Mouse (Mus musculus) embryonic facial prominence, embryonic 15.5 days (tissue): ENCODE data around the gene Ogfrl1. TPM values are rescaled to one million over a fixed set of nuclear protein-coding genes. Genes with fewer than 3 reads are reported as not detected.

ENCODE experiments used
- ATAC-seq: fragments of 200-750 bp; cut with Nextera tagmentation; 2 replicates; pipeline ENCODE4 v1.8.0; 2017; ENCODE audit warnings: low read depth, moderate TSS enrichment; ENCODE audit not compliant: insufficient number of reproducible peaks, low FRiP score, low TSS enrichment
- H3K27ac ChIP-seq: fragments of 300-500 bp; sonication (generic); replicated peaks from 2 replicates; pipeline ENCODE4 v1.5.1; 2015; ENCODE audit warnings: mild to moderate bottlenecking, inconsistent platforms
- H3K27me3 ChIP-seq: fragments of 300-500 bp; sonication (generic); 2 replicates; pipeline ENCODE4 v1.6.1; 2015; ENCODE audit warnings: inconsistent platforms
- H3K36me3 ChIP-seq: fragments of 300-500 bp; sonication (generic); 2 replicates; pipeline ENCODE4 v1.6.1; 2015; ENCODE audit warnings: mild to moderate bottlenecking, inconsistent platforms
- H3K4me1 ChIP-seq: fragments of 300-500 bp; sonication (generic); 2 replicates; pipeline ENCODE4 v1.6.1; 2015; ENCODE audit warnings: inconsistent platforms
- H3K4me2 ChIP-seq: fragments of 300-500 bp; sonication (generic); replicated peaks from 2 replicates; pipeline ENCODE4 v1.6.1; 2015; ENCODE audit warnings: mild to moderate bottlenecking, inconsistent platforms
- H3K4me3 ChIP-seq: fragments of 300-500 bp; sonication (generic); replicated peaks from 2 replicates; pipeline ENCODE4 v1.5.1; 2015; ENCODE audit warnings: mild to moderate bottlenecking, inconsistent platforms
- H3K9ac ChIP-seq: fragments of 300-500 bp; sonication (generic); 2 replicates; pipeline ENCODE4 v1.6.1; 2015; ENCODE audit warnings: inconsistent platforms
- H3K9me3 ChIP-seq: fragments of 300-500 bp; sonication (generic); replicated peaks from 2 replicates; pipeline ENCODE4 v1.6.1; 2016; ENCODE audit warnings: inconsistent platforms
- WGBS: fragments of 180-500 bp; shearing (Covaris S2); methylation state at CpG from one replicate; pipeline ENCODE4 v1.1.7; 2015; 5-methylcytosine and 5-hydroxymethylcytosine counted together
- polyA plus RNA-seq: library from polyadenylated mRNA; unstranded; fragments of >200 nt; fragmentation: Nextera tagmentation; extraction: Ambion mirVana; gene quantifications from 2 replicates; pipeline ENCODE4 v1.2.1, GENCODE M21; 2015

Ogfrl1 gene
- polyA plus RNA-seq, 1 experiment from 2014 or later, result 9.6 TPM

DNA sequence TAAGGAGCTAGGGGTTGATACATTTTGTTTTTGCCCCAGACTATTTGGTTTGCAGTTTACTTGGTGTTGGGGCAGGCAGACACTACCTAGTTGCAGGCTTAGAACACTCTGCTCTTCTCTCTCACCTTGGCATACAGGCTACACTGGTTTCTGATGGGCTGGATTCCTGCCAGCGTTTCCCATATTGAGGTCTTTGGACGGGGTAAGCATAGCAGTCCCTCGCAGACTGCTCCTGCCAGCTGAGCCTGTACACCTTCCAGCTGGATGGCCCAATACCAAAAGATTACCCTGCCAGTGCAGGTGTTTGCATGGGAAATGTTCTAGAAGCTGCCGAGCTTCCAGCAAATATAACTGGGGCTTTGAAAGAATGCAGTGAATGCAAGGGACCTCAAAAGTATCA is 45.8 kb downstream of the Ogfrl1 start:
- no peak overlapping the region for H3K4me3 ChIP-seq
- no peaks in the 10 kb centered on the region for H3K27me3 ChIP-seq
- no peaks in the 10 kb centered on the region for H3K36me3 ChIP-seq
- H3K4me2 ChIP-seq, result no peak overlapping the region
- no peak overlapping the region for H3K27ac ChIP-seq
- H3K9ac ChIP-seq, result no peak overlapping the region
- no peaks in the 10 kb centered on the region for H3K4me1 ChIP-seq
- no peak for ATAC-seq
- H3K9me3 ChIP-seq, result no peaks in the 10 kb centered on the region
- 58% methylated on average over 4 of the region's 4 CpGs for WGBS

GRCm38 (mm10) chr1:23345633-23346032 is 51.9 kb downstream of the Ogfrl1 start:
- WGBS, result 76% methylated on average over 3 of the region's 3 CpGs
- Histone ChIP-seq H3K27ac (no peak overlapping the region), H3K27me3 (no peaks in the 10 kb centered on the region), H3K4me1 (no peaks in the 10 kb centered on the region), H3K4me2 (no peak overlapping the region), H3K9ac (no peak overlapping the region), H3K36me3 (no peaks in the 10 kb centered on the region), H3K4me3 (no peak overlapping the region), H3K9me3 (no peaks in the 10 kb centered on the region)
- no peak for ATAC-seq

DNA sequence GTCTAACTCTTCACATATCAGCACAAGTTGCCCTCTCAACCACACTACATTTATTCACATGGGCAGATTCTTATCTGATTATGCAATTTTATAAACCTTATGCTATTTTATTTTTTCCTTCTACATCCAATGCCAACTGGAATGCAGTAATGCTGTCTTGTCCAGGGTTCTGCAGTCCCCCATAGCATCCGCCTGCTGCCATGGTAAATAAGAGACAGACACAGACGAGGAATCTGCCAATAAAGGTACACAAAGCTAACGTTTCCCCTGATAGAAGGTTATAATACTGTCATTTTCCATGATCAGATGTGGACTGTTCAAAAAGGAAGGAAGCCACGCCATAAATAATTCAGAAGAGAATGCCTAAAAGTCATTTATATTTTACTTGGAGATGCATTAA is 54.7 kb downstream of the Ogfrl1 start:
- no peak overlapping the region for H3K27ac ChIP-seq
- H3K4me1 ChIP-seq, result no peaks in the 10 kb centered on the region
- H3K27me3 ChIP-seq, result no peaks in the 10 kb centered on the region
- no peaks in the 10 kb centered on the region for H3K9me3 ChIP-seq
- H3K9ac ChIP-seq, result no peak overlapping the region
- no peak overlapping the region for H3K4me3 ChIP-seq
- no peaks in the 10 kb centered on the region for H3K36me3 ChIP-seq
- no peak overlapping the region for H3K4me2 ChIP-seq
- no peak for ATAC-seq
- WGBS, result 63% methylated on average over 4 of the region's 4 CpGs

- Histone ChIP-seq H3K4me3 (no peak overlapping the region), H3K27ac (no peak overlapping the region), H3K27me3 (no peaks in the 10 kb centered on the region), H3K4me1 (no peaks in the 10 kb centered on the region), H3K9ac (no peak overlapping the region), H3K4me2 (no peak overlapping the region), H3K9me3 (no peaks in the 10 kb centered on the region), H3K36me3 (no peaks in the 10 kb centered on the region)
- ATAC-seq, result no peak
- 71% methylated on average over 3 of the region's 3 CpGs for WGBS
Observed at GRCm38 (mm10) chr1:23342224-23342623, 55.3 kb downstream of the Ogfrl1 start.

GRCm38 (mm10) chr1:23335726-23336363 is 61.7 kb downstream of the Ogfrl1 start:
- H3K4me2 ChIP-seq, result no peak overlapping the region
- no peak overlapping the region for H3K27ac ChIP-seq
- no peaks in the 10 kb centered on the region for H3K27me3 ChIP-seq
- ATAC-seq, result no peak
- no peak overlapping the region for H3K4me3 ChIP-seq
- 84% methylated on average over 13 of the region's 13 CpGs for WGBS
- H3K9me3 ChIP-seq, result no peaks in the 10 kb centered on the region
- no peaks in the 10 kb centered on the region for H3K36me3 ChIP-seq
- no peak overlapping the region for H3K9ac ChIP-seq
- H3K4me1 ChIP-seq, result no peaks in the 10 kb centered on the region

- ATAC-seq, result no peak
- Histone ChIP-seq H3K4me3 (no peak overlapping the region), H3K36me3 (no peaks in the 10 kb centered on the region), H3K9me3 (no peaks in the 10 kb centered on the region), H3K27me3 (no peaks in the 10 kb centered on the region), H3K27ac (no peak overlapping the region), H3K9ac (no peak overlapping the region), H3K4me1 (no peaks in the 10 kb centered on the region), H3K4me2 (no peak overlapping the region)
- WGBS, result 86% methylated on average over 4 of the region's 4 CpGs
Observed at GRCm38 (mm10) chr1:23335050-23335449, 62.5 kb downstream of the Ogfrl1 start.

- Histone ChIP-seq H3K36me3 (no peaks in the 10 kb centered on the region), H3K9me3 (no peaks in the 10 kb centered on the region), H3K27ac (no peak overlapping the region), H3K9ac (no peak overlapping the region), H3K27me3 (no peaks in the 10 kb centered on the region), H3K4me1 (no peaks in the 10 kb centered on the region), H3K4me2 (no peak overlapping the region), H3K4me3 (no peak overlapping the region)
- ATAC-seq, result no peak
- 86% methylated on average over 4 of the region's 4 CpGs for WGBS
Observed at GRCm38 (mm10) chr1:23332192-23332591, 65.4 kb downstream of the Ogfrl1 start.

- Histone ChIP-seq H3K9ac (no peak overlapping the region), H3K27ac (no peak overlapping the region), H3K4me1 (no peaks in the 10 kb centered on the region), H3K36me3 (no peaks in the 10 kb centered on the region), H3K9me3 (no peaks in the 10 kb centered on the region), H3K27me3 (no peaks in the 10 kb centered on the region), H3K4me2 (no peak overlapping the region), H3K4me3 (no peak overlapping the region)
- 90% methylated on average over 7 of the region's 7 CpGs for WGBS
- no peak for ATAC-seq
Observed at GRCm38 (mm10) chr1:23325160-23325559, 72.4 kb downstream of the Ogfrl1 start.

DNA sequence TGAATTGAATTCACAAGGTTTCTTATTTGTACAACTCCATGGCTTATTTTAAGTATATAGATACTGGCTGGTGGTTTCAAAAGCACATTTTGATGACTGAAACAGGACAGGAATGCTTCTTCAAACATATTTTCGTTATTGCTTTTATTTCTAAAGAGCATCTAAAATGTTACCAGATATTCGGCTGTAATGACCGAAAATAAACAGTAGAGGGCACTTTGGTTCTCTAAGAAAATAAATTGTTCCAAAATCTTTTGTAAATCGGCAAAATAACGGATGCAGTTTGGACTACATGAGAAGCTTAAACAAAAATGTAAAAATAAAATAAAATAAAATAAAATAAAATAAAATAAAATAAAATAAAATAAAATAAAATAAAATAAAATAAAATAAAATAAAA is 73.3 kb downstream of the Ogfrl1 start:
- H3K4me3 ChIP-seq, result no peak overlapping the region
- no peak overlapping the region for H3K27ac ChIP-seq
- no peaks in the 10 kb centered on the region for H3K36me3 ChIP-seq
- H3K9ac ChIP-seq, result no peak overlapping the region
- H3K4me2 ChIP-seq, result no peak overlapping the region
- H3K9me3 ChIP-seq, result no peaks in the 10 kb centered on the region
- no peak for ATAC-seq
- H3K4me1 ChIP-seq, result no peaks in the 10 kb centered on the region
- H3K27me3 ChIP-seq, result no peaks in the 10 kb centered on the region
- WGBS, result 19% methylated on average over 5 of the region's 5 CpGs

DNA sequence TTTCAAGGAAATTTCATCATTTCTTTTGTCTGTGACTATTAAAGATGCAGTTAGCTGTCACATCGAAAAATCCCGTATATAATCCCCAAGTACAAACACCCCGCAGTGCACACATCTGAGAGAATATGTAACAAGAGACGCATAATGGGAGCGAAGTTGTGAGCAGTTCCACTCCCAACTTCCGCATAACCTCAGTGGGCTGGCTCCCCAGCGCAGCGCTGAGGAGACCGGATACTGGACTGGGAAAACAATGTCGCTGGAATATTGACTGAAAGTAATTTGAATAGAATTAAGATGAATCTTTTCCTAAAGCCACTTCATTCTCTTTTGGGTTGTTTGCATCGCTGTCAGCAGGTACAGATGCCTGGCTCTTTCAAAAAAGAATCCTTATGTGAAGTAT is 74.3 kb downstream of the Ogfrl1 start:
- WGBS, result 70% methylated on average over 11 of the region's 11 CpGs
- H3K9me3 ChIP-seq, result no peaks in the 10 kb centered on the region
- no peak for ATAC-seq
- no peaks in the 10 kb centered on the region for H3K36me3 ChIP-seq
- H3K4me2 ChIP-seq, result no peak overlapping the region
- no peaks in the 10 kb centered on the region for H3K27me3 ChIP-seq
- no peak overlapping the region for H3K27ac ChIP-seq
- H3K4me1 ChIP-seq, result no peaks in the 10 kb centered on the region
- no peak overlapping the region for H3K4me3 ChIP-seq
- H3K9ac ChIP-seq, result no peak overlapping the region

GRCm38 (mm10) chr1:23322208-23322607 is 75.4 kb downstream of the Ogfrl1 start:
- 75% methylated on average over 4 of the region's 4 CpGs for WGBS
- no peak for ATAC-seq
- no peak overlapping the region for H3K4me3 ChIP-seq

DNA sequence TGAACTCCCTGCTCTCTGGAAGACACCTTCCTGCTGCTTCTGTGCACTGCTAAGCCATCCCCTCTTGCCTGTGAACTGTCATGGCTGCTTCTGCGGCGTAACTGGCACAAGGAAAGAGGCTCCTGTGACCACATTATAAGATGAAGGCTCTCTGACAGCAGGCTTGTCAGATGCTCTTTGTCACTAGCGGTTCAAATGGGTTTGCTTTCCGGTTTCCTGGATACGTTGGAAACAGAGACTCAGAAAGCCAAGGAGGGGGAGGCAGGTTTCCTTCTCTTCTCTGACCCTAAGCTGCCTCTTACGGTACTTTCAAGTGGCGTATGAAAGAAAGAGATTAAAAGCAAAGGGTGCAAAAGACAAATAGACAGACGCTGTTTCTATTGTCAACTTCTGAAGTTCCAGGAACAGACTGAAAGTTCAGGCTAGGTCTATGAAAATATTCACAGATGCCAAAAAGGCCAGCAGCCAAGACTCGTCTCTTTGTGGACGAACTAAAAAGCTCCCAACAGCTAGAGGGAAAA is 76.2 kb downstream of the Ogfrl1 start:
- Histone ChIP-seq H3K9ac (no peak overlapping the region), H3K36me3 (no peaks in the 10 kb centered on the region), H3K27ac (no peak overlapping the region)

More at GRCm38 (mm10) chr1:23322208-23322607, 75.4 kb downstream of the Ogfrl1 start:
- Histone ChIP-seq H3K9me3 (no peaks in the 10 kb centered on the region), H3K27me3 (no peaks in the 10 kb centered on the region), H3K4me1 (no peaks in the 10 kb centered on the region), H3K36me3 (no peaks in the 10 kb centered on the region), H3K27ac (no peak overlapping the region), H3K9ac (no peak overlapping the region), H3K4me2 (no peak overlapping the region)

More for the DNA sequence above, 76.2 kb downstream of the Ogfrl1 start:
- WGBS, result 53% methylated on average over 10 of the region's 10 CpGs
- H3K4me1 ChIP-seq, result no peaks in the 10 kb centered on the region
- ATAC-seq, result no peak
- H3K9me3 ChIP-seq, result no peaks in the 10 kb centered on the region
- no peak overlapping the region for H3K4me2 ChIP-seq
- H3K4me3 ChIP-seq, result no peak overlapping the region
- no peaks in the 10 kb centered on the region for H3K27me3 ChIP-seq
